Mouse (Mus musculus): Measurements from ENCODE around the gene Nmnat2. TPM values are rescaled to one million over a fixed set of nuclear protein-coding genes. Genes with fewer than 3 reads are reported as not detected.

Nmnat2 gene
- polyA plus RNA-seq, 1 experiment from 2014 or later: 0.89 TPM

DNA sequence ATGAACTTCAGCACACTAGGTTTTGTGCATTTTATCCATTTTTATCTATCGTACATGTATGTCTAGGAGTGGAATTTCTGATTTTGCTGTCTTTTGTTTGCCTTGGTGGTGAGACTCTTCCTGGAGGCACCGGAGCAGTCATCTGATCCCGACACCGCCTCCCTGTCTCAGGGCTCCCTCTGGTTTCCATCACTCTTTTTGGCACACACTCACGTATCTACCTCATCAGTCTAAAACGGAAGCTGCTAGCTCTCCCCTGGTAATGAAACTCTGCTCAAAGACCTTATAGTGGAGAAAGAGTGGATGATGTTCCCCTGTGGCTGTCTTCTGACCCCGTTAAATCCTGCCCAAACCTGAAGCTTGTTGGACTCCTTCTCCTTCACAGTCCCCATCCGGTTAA, 200.6 kb downstream of the Nmnat2 start:
- no peaks in the 10 kb centered on the region for H3K9me3 ChIP-seq (replicated peaks)
- H3K4me3 ChIP-seq: no peak overlapping the region
- no peak overlapping the region for H3K9ac ChIP-seq
- H3K4me2 ChIP-seq: no peak overlapping the region
- no peak overlapping the region for H3K27ac ChIP-seq
- peaks cover 1% of the 10 kb centered on the region; the same call in 1 of the 2 replicates for H3K36me3 ChIP-seq
- no peak for ATAC-seq (replicated peaks; ENCODE audit: insufficient number of reproducible peaks, insufficient read depth, low FRiP score, low read depth)
- 44% methylated on average over 8 of the region's 8 CpGs for WGBS
- H3K4me1 ChIP-seq (replicated peaks): peaks cover 25% of the 10 kb centered on the region
- H3K27me3 ChIP-seq: no peaks in the 10 kb centered on the region

GRCm38 (mm10) chr1:153157021-153157623, 202.3 kb downstream of the Nmnat2 start:
- no peak overlapping the region for H3K4me2 ChIP-seq
- H3K9me3 ChIP-seq (replicated peaks): no peaks in the 10 kb centered on the region
- ATAC-seq (replicated peaks; ENCODE audit: insufficient number of reproducible peaks, insufficient read depth, low FRiP score, low read depth): no peak
- no peak overlapping the region for H3K27ac ChIP-seq
- H3K4me1 ChIP-seq (replicated peaks): peaks cover 24% of the 10 kb centered on the region
- no peaks in the 10 kb centered on the region for H3K27me3 ChIP-seq
- H3K4me3 ChIP-seq: no peak overlapping the region
- WGBS: 71% methylated on average over 5 of the region's 5 CpGs
- no peaks in the 10 kb centered on the region for H3K36me3 ChIP-seq
- no peak overlapping the region for H3K9ac ChIP-seq

DNA sequence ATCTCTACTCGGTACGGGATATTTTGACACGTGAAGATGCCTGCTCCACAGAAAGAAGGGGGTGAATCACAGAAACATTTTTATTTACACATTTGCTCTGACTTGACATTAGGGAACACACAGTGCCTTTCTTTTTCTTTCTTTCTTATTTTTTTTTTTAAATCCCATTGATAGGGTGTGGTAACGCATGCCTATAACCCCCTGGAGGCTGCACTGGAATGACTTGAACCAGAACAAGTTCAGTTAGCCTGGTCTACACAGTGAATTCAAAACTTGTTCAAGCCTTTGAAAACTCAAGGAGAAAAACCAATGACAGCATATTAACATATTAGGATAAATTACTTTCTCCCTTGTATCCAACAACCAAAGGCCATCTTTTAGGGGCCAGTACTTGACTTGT, 204.3 kb downstream of the Nmnat2 start:
- Histone ChIP-seq H3K9ac (no peak overlapping the region), H3K27ac (no peak overlapping the region), H3K36me3 (no peaks in the 10 kb centered on the region), H3K9me3 (replicated peaks) (no peaks in the 10 kb centered on the region), H3K4me3 (no peak overlapping the region), H3K4me1 (replicated peaks) (peaks cover 5% of the 10 kb centered on the region; the same call in 1 of the 2 replicates), H3K4me2 (no peak overlapping the region), H3K27me3 (no peaks in the 10 kb centered on the region)
- no peak for ATAC-seq (replicated peaks; ENCODE audit: insufficient number of reproducible peaks, insufficient read depth, low FRiP score, low read depth)
- WGBS: 92% methylated on average over 4 of the region's 4 CpGs

- Histone ChIP-seq H3K9ac (no peak overlapping the region), H3K4me3 (no peak overlapping the region), H3K36me3 (no peaks in the 10 kb centered on the region), H3K9me3 (replicated peaks) (no peaks in the 10 kb centered on the region), H3K4me2 (no peak overlapping the region), H3K27ac (no peak overlapping the region), H3K4me1 (replicated peaks) (no peaks in the 10 kb centered on the region), H3K27me3 (no peaks in the 10 kb centered on the region)
- no peak for ATAC-seq (replicated peaks; ENCODE audit: insufficient number of reproducible peaks, insufficient read depth, low FRiP score, low read depth)
- WGBS: 52% methylated on average over 3 of the region's 3 CpGs
Observed at GRCm38 (mm10) chr1:153163831-153164230, 209.0 kb downstream of the Nmnat2 start.

- Histone ChIP-seq H3K9ac (no peak overlapping the region), H3K4me1 (replicated peaks) (peaks cover 16% of the 10 kb centered on the region), H3K27ac (no peak overlapping the region), H3K9me3 (replicated peaks) (no peaks in the 10 kb centered on the region), H3K4me3 (no peak overlapping the region), H3K4me2 (no peak overlapping the region), H3K36me3 (no peaks in the 10 kb centered on the region), H3K27me3 (no peaks in the 10 kb centered on the region)
- WGBS: 83% methylated on average over 5 of the region's 5 CpGs
- ATAC-seq (replicated peaks; ENCODE audit: insufficient number of reproducible peaks, insufficient read depth, low FRiP score, low read depth): no peak
Observed at GRCm38 (mm10) chr1:153168293-153168692, 213.5 kb downstream of the Nmnat2 start.

Other genes starting within 250 kb of the Nmnat2 start
- not detected in 2 replicates for gene Apobec4, start 204.4 kb upstream of the Nmnat2 start, polyA plus RNA-seq (2015; fragmentation: Nextera tagmentation; extraction: Ambion mirVana)
- gene Rgl1, start 188.6 kb upstream of the Nmnat2 start, polyA plus RNA-seq (2015; fragmentation: Nextera tagmentation; extraction: Ambion mirVana): 54.7 and 64.6 TPM in 2 replicates
- 189 and 199 TPM in 2 replicates for gene Arpc5, start 188.5 kb upstream of the Nmnat2 start, polyA plus RNA-seq (2015; fragmentation: Nextera tagmentation; extraction: Ambion mirVana)
- 3.3 and 5.8 TPM in 2 replicates for gene Ncf2, start 154.8 kb upstream of the Nmnat2 start, polyA plus RNA-seq (2015; fragmentation: Nextera tagmentation; extraction: Ambion mirVana)
- gene Smg7, start 52.3 kb upstream of the Nmnat2 start, polyA plus RNA-seq (2015; fragmentation: Nextera tagmentation; extraction: Ambion mirVana): 21.9 and 24.1 TPM in 2 replicates
- 7.8 and 12.7 TPM in 2 replicates for gene Lamc2, start 231.5 kb downstream of the Nmnat2 start, polyA plus RNA-seq (2015; fragmentation: Nextera tagmentation; extraction: Ambion mirVana)